Mouse (Mus musculus): ENCODE results near the gene Rnf148.

The Rnf148 gene

DNA sequence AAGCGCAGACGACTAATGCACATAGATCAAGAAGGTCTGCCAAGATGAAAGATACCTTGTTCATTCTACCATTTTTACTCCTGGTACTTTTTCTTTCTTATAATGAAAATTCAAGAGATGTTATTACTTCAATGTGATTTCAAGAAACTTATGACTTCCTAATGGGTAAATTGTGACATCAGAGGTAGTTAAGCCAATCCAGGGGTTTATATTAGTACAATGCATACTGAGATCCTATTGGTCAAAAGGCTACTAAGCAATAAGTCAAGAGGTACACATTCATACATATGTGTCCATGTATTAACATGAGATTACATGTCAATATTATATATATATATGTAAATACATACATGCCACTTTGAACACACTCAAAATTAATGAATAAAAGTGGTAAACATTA, at the start of gene Rnf148:
TSS of gene Rnf148 (minus strand) at position 101 of the 400 bp plus-strand sequence.
- DNase-seq (ENCODE audit: low spot score in 2 of 2), result no peak

DNA sequence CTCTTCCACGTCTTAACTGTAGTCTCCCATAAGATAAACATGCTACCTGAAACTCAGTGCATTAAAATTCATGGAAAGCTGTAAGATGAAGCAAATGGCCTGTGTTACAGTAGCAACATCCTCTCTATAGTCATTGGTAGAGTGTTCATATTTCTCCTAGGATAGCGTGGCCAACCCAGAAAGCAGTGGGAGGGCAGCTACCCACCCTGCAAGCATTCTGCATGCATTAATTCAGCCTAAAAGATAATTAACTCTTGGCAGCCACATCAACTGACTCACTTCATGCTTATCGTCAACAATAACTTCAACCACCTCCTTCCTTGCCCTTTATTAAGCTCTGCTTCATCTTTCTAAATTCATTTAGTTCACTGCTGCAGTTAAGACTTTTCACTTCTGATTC, 45.9 kb upstream of the Rnf148 start:
- no peak for DNase-seq (ENCODE audit: low spot score in 2 of 2)

DNA sequence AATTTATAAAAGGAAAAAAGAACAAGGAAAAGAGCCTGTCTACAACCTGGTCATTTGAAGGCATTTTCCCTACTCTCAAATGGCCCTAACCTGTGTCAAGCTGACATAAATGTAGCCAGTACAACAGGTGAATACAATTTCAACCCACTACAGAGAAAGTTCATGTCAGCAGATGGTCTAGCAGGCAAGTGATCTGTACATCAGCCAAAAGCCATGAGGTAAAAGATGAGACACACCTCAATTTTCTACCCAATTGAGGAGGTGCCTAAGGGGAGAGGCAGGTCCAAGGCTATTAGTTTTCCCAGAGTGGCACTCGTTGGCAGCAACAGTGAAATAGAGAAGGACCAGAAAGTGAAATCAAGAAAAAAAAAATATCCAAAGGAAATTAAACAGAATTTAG, 23.2 kb upstream of the Rnf148 start:
- DNase-seq (ENCODE audit: low spot score in 2 of 2), result no peak

DNA sequence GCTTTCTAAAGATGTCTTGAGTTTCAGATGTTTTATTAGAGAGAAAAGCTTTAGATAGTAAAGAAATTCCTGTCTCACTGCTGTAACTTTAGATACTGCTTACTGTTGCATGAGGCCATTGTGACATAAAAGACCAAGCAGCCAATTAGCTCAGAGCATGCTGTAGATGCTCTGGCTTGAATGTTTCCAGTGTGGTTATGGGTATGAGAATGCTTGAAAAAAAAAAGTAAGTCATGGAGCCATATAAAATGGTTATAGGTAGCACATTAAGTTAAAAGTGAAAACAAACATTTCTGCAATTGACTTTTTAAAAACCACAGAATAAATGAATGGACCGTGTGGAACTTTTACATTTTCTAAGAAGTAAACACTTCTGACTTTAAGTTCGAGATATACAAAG, 4.7 kb downstream of the Rnf148 start, which contains the start of gene Rnf133:
TSS of gene Rnf133 (minus strand) at position 101 of the 400 bp plus-strand sequence.
- DNase-seq (ENCODE audit: low spot score in 2 of 2), result no peak

DNA sequence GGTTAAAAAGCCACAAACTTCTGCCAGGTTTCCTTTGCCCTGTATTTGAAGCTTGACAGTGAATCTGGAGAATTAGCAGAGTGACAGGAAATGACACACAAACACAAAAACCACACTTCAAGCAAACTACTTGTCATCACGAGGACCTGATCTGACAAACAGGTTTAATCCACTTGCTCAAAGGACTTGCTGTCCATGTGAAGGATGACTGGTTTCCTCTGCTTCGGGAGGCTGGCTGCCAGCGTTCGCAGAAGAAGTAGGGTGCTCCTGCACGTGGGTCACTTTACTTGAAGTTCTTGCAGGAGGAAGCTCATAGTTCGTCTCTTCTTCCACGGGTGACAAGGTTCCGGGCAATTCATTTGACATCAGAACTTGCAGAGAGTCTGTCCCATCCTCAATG, 6.2 kb downstream of the Rnf148 start:
- no peak for DNase-seq (ENCODE audit: low spot score in 2 of 2)

DNA sequence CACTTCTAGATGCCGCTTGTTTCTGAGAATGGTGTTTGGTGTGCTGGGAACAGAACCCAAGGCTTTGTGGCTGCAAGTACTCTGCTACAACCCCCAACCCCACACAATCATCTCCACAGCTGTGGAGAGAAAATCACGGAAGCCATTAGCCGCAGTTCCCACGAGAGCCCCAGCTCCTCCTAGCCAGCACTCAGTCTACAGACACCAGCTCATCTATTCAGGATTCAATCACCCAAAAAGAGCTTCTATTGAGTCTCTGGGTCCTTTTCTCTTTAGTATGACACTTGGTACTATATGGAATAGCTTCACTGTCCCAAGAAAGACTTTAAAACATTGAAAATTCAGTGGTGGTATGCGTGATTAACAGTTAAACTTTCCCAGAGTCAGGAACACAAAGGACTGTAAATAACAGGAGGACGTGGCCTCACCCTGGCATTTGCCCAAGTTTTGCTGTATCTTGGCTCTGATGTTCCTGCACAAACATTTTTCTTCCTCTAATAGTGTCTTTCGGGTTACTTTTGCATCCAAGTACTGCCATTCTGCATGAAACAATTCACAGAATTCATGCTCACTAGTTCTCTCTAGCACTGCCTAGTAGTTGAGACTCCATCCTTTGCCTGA, 7.2 kb downstream of the Rnf148 start:
- DNase-seq (ENCODE audit: low spot score in 2 of 2), result no peak

DNA sequence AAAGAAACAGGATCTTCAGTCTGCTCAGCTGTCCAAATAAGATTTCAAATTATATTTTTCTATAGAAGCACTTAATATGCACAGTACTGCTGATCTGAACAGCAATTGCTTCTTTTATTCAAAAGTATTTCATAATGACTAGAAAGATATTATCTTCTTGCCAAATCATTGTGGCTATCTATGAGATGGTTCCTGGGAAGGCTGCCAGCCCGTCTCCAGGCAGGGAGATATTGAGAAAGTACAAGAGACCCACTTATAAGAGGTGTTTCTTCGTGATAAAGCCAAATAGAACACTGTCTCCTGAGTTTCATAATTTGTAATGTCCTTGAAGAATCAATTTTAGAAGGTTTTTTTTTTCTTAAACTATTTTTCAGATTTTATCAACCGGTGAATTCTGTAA, 17.9 kb downstream of the Rnf148 start:
- DNase-seq (ENCODE audit: low spot score in 2 of 2), result no peak

DNA sequence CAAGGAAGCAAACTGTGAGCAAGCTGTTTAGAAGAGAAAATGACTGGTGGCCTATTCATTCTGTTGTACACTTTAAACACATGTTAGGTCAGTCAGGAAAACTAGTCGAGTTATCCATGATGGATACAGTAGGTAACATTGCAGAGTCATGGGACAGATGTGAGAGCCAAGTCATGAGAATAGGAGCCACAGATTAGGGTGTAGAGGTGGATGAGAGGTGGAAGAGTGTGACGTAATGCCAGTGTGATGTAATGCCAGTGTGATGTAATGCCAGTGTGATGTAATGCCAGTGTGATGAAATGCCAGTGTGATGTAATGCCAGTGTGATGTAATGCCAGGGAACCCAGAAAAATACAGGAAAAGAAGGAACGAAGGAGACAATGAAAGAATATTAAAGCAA, 19.7 kb downstream of the Rnf148 start:
- DNase-seq (ENCODE audit: low spot score in 2 of 2), result no peak

DNA sequence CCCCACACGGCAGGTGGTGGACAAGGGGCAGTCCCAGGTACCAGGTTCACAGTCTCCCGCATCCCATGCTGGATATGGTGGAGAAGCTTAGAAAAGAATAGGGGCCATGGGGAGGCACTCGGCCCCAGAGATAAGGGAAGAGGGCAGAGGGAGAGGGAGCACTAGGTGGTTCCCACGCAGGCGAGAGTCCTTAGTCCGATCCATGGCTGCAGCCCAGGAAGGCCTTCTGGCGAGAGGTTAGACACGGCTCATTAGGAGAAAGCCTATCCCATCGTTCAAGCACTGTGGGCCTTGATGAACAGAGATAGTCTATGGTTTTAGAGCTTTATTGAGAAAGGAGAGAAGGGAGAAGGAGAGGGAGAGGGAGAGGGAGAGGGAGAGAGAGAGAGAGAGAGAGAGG, 20.9 kb downstream of the Rnf148 start:
- DNase-seq (ENCODE audit: low spot score in 2 of 2), result no peak

DNA sequence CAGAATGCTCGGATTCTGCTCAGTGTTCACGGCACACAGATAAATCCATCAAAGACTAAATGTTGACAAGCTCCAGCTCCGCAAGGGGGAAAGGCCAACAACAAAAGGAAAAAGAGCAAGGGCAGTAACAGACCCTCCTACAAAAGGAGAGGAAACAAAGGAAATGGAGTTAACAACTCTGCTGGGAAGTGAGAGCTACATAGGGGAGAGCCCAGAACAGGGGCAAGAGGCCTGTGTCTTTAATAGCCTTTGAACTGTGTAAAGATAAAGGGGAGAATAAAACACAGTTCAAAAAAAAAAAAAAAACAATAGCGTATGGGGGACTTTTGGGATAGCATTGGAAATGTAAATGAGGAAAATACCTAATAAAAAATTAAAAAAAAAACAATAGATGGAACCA, 24.5 kb downstream of the Rnf148 start:
- DNase-seq (ENCODE audit: low spot score in 2 of 2), result no peak

Data from spleen, postnatal 36 days (tissue).